Comparison of ENCODE assay signal across 25 mouse cellular contexts in genomic region chr7:34888441-34888840, GRCm38 (mm10). TPM values are rescaled to one million over a fixed set of nuclear protein-coding genes. Genes with fewer than 3 reads are reported as not detected.
DNase-seq lines count a peak whose midpoint lies in the region; ATAC-seq lines count a peak whose summit lies in the region.
"Had no signal": no experiment of that assay in that cellular context is flagged by ENCODE, and none has a peak within 500 bp of the region (broad histone marks: within the 10 kb centered on the region; RNA-seq: fewer than 3 reads in every experiment).

No protein-coding gene starts in this region.

- no peak overlapping the region; the same call in 1 of the 2 replicates for H3K27ac ChIP-seq in forebrain, embryonic 16.5 days (ENCODE audit: low read length)
- H3K27ac ChIP-seq in forebrain, embryonic 13.5 days = no peak overlapping the region
- H3K27ac ChIP-seq: heart, adult 2 months; hindbrain, embryonic 13.5 days; left cerebral cortex, adult 2 months; limb, embryonic 12.5 days; liver, embryonic 15.5 days; stomach, postnatal 0 days had no signal

- H3K4me1 ChIP-seq in forebrain, embryonic 16.5 days (replicated peaks; ENCODE audit: control insufficient read depth, insufficient read depth, low read length) = peaks cover 5% of the 10 kb centered on the region; the same call in 1 of the 2 replicates
- no peaks in the 10 kb centered on the region for H3K4me1 ChIP-seq in forebrain, embryonic 13.5 days
- H3K4me1 ChIP-seq: heart, embryonic 12.5 days; limb, embryonic 12.5 days; liver, embryonic 15.5 days had no signal

- no peak overlapping the region for H3K4me2 ChIP-seq in forebrain, embryonic 16.5 days (ENCODE audit: low read length)
- H3K4me2 ChIP-seq in forebrain, embryonic 13.5 days = no peak overlapping the region
- H3K4me2 ChIP-seq: heart, embryonic 12.5 days; hindbrain, embryonic 13.5 days; limb, embryonic 12.5 days; liver, embryonic 15.5 days; lung, embryonic 14.5 days had no signal

- peak; percentile 45 for DNase-seq in adrenal gland, postnatal 14 days
- no peak for DNase-seq in adrenal gland, adult (ENCODE audit: inconsistent age in 2 of 2, low spot score in 1 of 2)
- peak; percentile 80 for DNase-seq in ES-CJ7 (ENCODE audit: low read depth, low spot score)
- peak; percentile 87 for DNase-seq in ZHBTc4 (ENCODE audit: low read depth, low spot score)
- no peak for DNase-seq in right cerebral cortex, adult 18-20 months
- DNase-seq: adrenal gland, adult 2 months; cerebellum, adult 11 months; cerebellum, adult 9-11 months; heart, adult 2 months; heart, postnatal 4 days; kidney, adult 9 months; kidney, postnatal 10 days; lung, embryonic 14.5 days; lung, postnatal 14 days; thymus, adult 18-20 months; thymus, postnatal 25 days had no signal

- 81% methylated on average over 6 of the region's 6 CpGs for WGBS in forebrain, embryonic 16.5 days
- WGBS in forebrain, embryonic 13.5 days = 89% methylated on average over 6 of the region's 6 CpGs

- no peaks in the 10 kb centered on the region for H3K36me3 ChIP-seq in forebrain, embryonic 16.5 days (ENCODE audit: control insufficient read depth, insufficient read depth)
- no peaks in the 10 kb centered on the region for H3K36me3 ChIP-seq in forebrain, embryonic 13.5 days (ENCODE audit: poor library complexity, severe bottlenecking)
- H3K36me3 ChIP-seq: heart, embryonic 12.5 days; hindbrain, embryonic 13.5 days; limb, embryonic 12.5 days; liver, embryonic 15.5 days had no signal

- H3K9me3 ChIP-seq in forebrain, embryonic 16.5 days (ENCODE audit: control insufficient read depth, low read length) = no peaks in the 10 kb centered on the region
- H3K9me3 ChIP-seq in forebrain, embryonic 13.5 days (replicated peaks) = peaks cover 4% of the 10 kb centered on the region; the same call in 1 of the 2 replicates
- H3K9me3 ChIP-seq: heart, embryonic 12.5 days; liver, embryonic 15.5 days had no signal

- no peaks in the 10 kb centered on the region for H3K27me3 ChIP-seq in forebrain, embryonic 16.5 days (replicated peaks; ENCODE audit: control insufficient read depth, insufficient read depth, low read length)
- no peaks in the 10 kb centered on the region for H3K27me3 ChIP-seq in forebrain, embryonic 13.5 days
- H3K27me3 ChIP-seq: heart, embryonic 12.5 days; hindbrain, embryonic 13.5 days; limb, embryonic 12.5 days; liver, embryonic 15.5 days had no signal

- no peak overlapping the region for H3K4me3 ChIP-seq in forebrain, embryonic 16.5 days (replicated peaks; ENCODE audit: low read length)
- H3K4me3 ChIP-seq in forebrain, embryonic 13.5 days = no peak overlapping the region
- H3K4me3 ChIP-seq: heart, adult 2 months; heart, embryonic 12.5 days; hindbrain, embryonic 13.5 days; left cerebral cortex, adult 2 months; limb, embryonic 12.5 days; liver, embryonic 15.5 days had no signal

- peak; percentile 38 for ATAC-seq in forebrain, embryonic 16.5 days
- ATAC-seq in forebrain, embryonic 13.5 days = no peak
- ATAC-seq: intestine, postnatal 0 days had no signal

- H3K9ac ChIP-seq in forebrain, embryonic 16.5 days (replicated peaks; ENCODE audit: low read depth, low read length) = no peak overlapping the region
- H3K9ac ChIP-seq in forebrain, embryonic 13.5 days = no peak overlapping the region
- H3K9ac ChIP-seq: heart, embryonic 12.5 days; hindbrain, embryonic 13.5 days; limb, embryonic 12.5 days; liver, embryonic 15.5 days; lung, embryonic 14.5 days had no signal

RNA-seq across cellular contexts. Expression of gene Pepd, which starts 23.7 kb away (rescaled TPM):
- 52.8 and 53.9 TPM in 2 replicates for total RNA-seq in adrenal gland, postnatal 14 days (2021)
- 51.8 and 58.0 TPM in 2 replicates for polyA plus RNA-seq in forebrain, embryonic 16.5 days (2015; fragmentation: Nextera tagmentation; extraction: Ambion mirVana)
- 46.5 and 52.1 TPM in 2 replicates for polyA plus RNA-seq in forebrain, embryonic 13.5 days (2015; fragmentation: Nextera tagmentation; extraction: Ambion mirVana)

Comparison
In these comparisons a context has a peak if more than half of its experiments do, and no peak if none do; other contexts are left out.
1. DNase-seq: peak in adrenal gland, postnatal 14 days (single experiment), ES-CJ7 (single experiment) and ZHBTc4 (single experiment); none in adrenal gland, adult (0 of 2) and right cerebral cortex, adult 18-20 months (single experiment).